Mouse (Mus musculus) Patski (cell line): ENCODE data around the gene Ehd2. TPM values are rescaled to one million over a fixed set of nuclear protein-coding genes. Genes with fewer than 3 reads are reported as not detected.

Experiments
- ATAC-seq: fragments of 100-300 bp; one replicate; pipeline ENCODE4 v1.8.0; 2021
- CTCF ChIA-PET: fragments of 350-600 bp; sonication (Branson Sonifier 250); formaldehyde crosslinking; loops from one replicate; lab custom pipeline; 2022; ENCODE audit warnings: inconsistent platforms; lab: Charles Lee
- POLR2A ChIA-PET: fragments of 350-600 bp; sonication (Branson Sonifier 250); formaldehyde crosslinking; loops from one replicate; lab custom pipeline; 2022; ENCODE audit warnings: antibody characterized with exemption, inconsistent platforms; lab: Charles Lee
- DNase-seq: peaks from one replicate; pipeline ENCODE4 v3.0.0-alpha.2; 2011; ENCODE audit warnings: low read depth, low spot score
- H3K27me3 ChIP-seq: fragments of 371-371 bp; one replicate; pipeline ENCODE4 v1.5.1; 2021
- CTCF ChIP-seq: fragments of 100-300 bp; IDR thresholded peaks from one replicate; pipeline ENCODE4 v1.5.1; 2021
- in situ Hi-C: fragments of 300-500 bp; cut with MboI; formaldehyde crosslinking; loops from 3 replicates; pipeline ENCODE4 v1.11.1; 2018; ENCODE audit warnings: low pct_unique_long_range_greater_than_20kb, mixed read lengths
- polyA plus RNA-seq: library from polyadenylated mRNA; unstranded; gene quantifications from one replicate; pipeline ENCODE4 v1.2.3, GENCODE M21; 2021

The Ehd2 gene
- 63.0 TPM for polyA plus RNA-seq

DNA sequence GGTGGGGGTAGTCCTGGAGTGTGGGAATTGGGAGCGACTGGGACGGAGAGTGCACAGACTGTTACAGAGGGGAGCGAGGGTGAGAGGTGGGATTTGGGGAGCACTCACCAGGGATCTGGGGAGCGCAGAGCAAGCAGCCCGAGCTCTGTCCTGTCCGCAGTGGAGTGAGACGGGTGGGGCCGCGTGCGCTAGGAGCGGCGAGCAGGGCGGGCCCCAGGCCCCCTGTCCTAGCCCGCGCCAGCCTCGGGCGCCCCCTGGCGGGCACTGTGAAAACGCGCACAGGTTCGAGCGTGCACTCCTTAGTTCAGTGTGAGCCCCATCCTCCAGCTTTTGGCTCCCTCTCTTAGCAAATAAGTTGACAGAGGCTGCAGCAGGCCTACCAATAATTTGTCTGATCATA lies at the start of gene Ehd2:
Gene Ehd2, minus strand, starts transcription at position 256 of the 400 bp plus-strand sequence.
- TF ChIP-seq CTCF, result no peak
- in situ Hi-C loops, result no loop called here
- no peaks in the 10 kb centered on the region for H3K27me3 ChIP-seq
- DNase-seq (no peak), ATAC-seq (peak; percentile 61)
- ChIA-PET CTCF (interaction anchor here (0.7 to 4.6 kb wide), 11 partner anchors 14 to 84 kb away, joined by 3 to 51 read pairs (median 4); partner anchors contain the start of gene Nop53), POLR2A (interaction anchor here (0.6 to 2.5 kb wide), 6 partner anchors 20 to 85 kb away, joined by 3 to 9 read pairs (median 4); no protein-coding TSS in a partner anchor)

DNA sequence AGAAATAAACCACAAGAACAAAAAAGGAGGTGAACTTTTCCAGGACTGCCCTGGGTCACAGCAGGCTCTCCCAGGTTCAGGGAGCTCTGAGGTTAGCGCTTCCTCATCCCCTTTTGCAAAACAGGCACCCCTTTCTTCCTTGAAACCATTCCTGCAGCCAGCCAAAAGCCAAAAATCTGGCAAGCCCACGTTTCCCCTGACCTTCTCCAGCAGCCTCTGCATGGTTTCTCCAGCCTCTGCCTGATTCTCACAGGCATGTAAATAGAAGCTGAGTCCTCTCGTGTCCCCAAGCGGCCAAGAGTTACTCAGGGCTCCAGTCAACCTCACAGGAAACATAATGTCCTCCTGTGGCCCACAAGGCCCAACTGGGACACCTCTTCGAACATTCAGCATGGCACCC lies 48.0 kb upstream of the Ehd2 start:
- in situ Hi-C loops, result no loop called here
- DNase-seq, result no peak
- no peak for TF ChIP-seq CTCF
- H3K27me3 ChIP-seq, result no peaks in the 10 kb centered on the region
- ChIA-PET POLR2A (no interaction called here), CTCF (interaction anchor here (1.2 to 2.9 kb wide), 2 partner anchors 16 to 36 kb away, joined by 3 to 9 read pairs; no protein-coding TSS in a partner anchor)
- ATAC-seq, result no peak

DNA sequence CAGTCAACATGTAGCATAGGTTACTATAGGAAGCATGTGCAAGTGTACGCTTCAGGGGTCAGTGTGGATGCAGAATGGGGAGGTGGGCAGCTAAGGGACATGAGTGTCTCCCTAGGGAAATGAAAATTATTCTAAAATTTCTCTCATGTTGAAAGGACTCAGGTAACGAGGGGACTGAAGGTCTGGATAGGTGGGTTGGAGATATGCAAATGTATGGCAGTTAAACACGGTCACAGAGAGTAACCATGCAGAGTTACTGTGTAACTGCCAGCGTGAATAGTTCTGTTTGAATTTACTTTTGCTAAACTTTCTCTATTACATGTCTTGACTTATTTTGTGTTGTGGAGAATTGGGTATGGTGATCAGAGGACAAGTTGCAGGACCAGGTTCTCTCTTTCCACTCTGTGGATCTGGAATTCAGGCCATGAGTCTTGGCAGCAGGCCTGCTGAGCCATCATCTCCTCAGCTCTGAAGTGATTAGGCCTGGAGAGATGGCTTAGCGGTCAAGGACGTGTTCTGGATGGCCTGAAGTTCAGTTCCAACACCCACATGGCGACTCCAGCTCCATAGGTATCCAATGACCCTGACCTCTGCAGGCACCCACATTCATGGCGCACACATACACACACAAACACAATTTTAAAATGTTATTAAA lies 47.3 kb upstream of the Ehd2 start:
- CTCF ChIA-PET, result interaction anchor here (1.2 to 2.9 kb wide), 2 partner anchors 17 to 37 kb away, joined by 3 to 9 read pairs; no protein-coding TSS in a partner anchor
- ATAC-seq, result no peak
- in situ Hi-C loops, result no loop called here
- POLR2A ChIA-PET, result no interaction called here
- no peaks in the 10 kb centered on the region for H3K27me3 ChIP-seq
- TF ChIP-seq CTCF, result no peak
- DNase-seq, result no peak

DNA sequence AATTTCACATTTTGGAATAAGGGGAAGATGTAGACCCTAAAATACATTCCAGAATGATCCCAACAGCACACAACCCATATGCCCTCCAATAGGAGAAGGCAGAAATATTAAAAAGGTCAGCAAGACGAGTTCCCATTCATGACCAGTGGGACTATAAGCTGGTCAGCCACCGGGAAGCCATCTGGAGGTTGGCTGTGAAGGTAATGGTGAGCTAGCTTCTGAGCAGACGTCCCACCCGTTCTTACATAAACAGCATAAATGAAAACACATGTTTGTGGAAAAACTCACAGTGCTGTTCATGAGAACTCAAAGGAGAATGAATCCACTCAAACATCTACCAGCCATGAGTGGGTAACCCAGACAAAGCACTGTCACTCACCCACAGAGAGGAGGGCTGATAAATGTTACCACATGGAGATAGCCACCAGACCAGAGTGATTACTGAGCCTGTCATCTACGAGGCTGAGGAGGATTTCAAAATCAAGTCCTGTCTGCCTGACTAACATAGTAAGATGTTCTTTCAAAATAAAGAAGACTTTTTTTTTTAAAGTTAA lies 46.4 kb upstream of the Ehd2 start:
- in situ Hi-C loops, result no loop called here
- POLR2A ChIA-PET, result interaction anchor here (0.6 kb wide), 1 partner anchor 20 kb away, joined by 3 read pairs; no protein-coding TSS in a partner anchor

DNA sequence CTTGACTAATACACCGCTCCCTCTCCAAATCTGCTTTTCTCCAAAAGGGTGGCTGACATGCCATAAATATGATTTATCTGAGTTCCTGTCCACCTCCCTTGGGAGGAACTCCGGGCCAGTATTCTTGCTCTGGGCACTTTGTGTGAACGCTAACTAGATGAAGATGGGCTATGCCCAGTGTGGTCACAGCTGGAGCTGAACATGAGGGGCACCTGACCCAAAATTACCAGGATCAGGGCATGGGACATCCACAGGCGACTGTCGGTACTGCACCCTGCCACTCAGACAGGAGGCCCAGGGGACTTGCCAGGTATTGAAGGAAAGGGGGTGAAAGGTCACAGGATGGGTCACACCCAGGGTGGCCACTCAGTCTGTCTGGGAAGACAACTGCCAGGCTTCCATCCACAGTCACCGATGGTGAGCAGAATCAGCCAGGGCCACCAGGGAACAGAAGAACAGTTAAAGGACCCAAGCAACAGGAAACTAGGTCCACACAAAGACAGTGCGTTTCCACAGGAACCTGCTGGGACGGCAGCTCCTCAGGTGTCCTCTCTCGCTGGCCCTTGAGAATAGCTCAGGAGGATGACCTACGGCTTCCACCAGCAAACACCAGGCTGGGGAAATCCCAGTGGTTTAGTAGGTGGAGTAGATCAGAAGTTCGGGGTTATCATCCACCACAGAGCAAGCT lies 45.4 kb upstream of the Ehd2 start:
- no peak for TF ChIP-seq CTCF
- no peak for DNase-seq
- in situ Hi-C loops, result no loop called here
- ChIA-PET CTCF (interaction anchor here (1.3 kb wide), 1 partner anchor 40 kb away, joined by 3 read pairs; no protein-coding TSS in a partner anchor), POLR2A (no interaction called here)
- H3K27me3 ChIP-seq, result no peaks in the 10 kb centered on the region
- no peak for ATAC-seq

More for the DNA sequence above, 46.4 kb upstream of the Ehd2 start:
- no peaks in the 10 kb centered on the region for H3K27me3 ChIP-seq
- ATAC-seq (no peak), DNase-seq (no peak)
- no peak for TF ChIP-seq CTCF
- CTCF ChIA-PET, result no interaction called here

DNA sequence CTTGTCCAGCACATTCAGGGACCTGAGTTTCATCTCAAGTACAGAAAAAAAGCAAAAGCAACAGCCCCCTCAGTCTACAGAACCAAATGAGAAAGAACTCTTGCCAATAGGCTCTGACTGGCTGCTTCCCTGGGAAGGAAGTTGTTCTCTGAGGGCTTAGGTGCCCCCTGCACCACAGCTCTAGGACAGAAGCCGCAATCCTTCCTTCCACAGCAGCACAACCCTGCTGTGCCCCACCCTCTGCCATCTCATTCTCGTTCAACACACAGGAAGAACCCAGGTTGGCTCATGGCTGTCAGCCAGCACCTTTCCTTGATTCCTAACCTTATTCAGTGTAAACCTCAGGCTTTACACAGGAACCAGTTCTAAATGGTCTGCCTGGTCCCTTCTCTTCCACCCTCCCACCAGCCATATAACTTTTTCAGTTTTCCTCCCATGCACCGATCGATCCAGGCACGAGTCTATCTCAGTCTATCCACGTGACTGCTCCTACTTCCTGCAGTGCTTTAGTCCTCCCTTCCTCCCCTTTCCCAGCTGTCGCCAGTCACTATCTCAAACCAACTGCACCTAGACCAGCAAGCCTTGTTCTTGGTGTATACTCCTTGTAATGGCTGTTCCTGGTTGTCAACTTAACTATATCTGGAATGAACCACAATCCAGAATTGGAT lies 44.2 kb upstream of the Ehd2 start:
- no peak for DNase-seq
- in situ Hi-C loops, result no loop called here
- ChIA-PET CTCF (interaction anchor here (1.3 kb wide), 1 partner anchor 41 kb away, joined by 3 read pairs; no protein-coding TSS in a partner anchor), POLR2A (no interaction called here)
- no peak for TF ChIP-seq CTCF
- ATAC-seq, result no peak
- no peaks in the 10 kb centered on the region for H3K27me3 ChIP-seq

DNA sequence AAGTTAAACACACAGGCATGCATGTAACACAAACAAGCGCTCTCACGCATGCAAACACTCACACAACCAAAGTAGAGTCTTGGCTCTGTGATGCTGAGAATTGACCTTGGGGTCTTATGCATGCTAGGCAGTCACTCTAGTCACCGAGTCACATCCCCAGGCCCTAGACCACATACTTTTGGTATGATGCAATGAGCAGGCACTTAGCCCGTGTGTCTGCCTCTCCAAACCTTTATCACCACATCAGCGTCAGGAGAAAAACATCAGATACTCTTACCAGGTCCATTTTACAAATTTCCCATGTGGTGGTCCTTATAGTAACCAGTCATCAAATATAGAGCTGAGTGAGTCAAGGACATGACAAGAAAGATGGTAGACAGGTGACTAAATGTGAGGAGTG lies 43.3 kb upstream of the Ehd2 start:
- ATAC-seq, result no peak
- DNase-seq, result no peak
- ChIA-PET CTCF (no interaction called here), POLR2A (no interaction called here)
- in situ Hi-C loops, result no loop called here
- no peak for TF ChIP-seq CTCF
- H3K27me3 ChIP-seq, result no peaks in the 10 kb centered on the region

DNA sequence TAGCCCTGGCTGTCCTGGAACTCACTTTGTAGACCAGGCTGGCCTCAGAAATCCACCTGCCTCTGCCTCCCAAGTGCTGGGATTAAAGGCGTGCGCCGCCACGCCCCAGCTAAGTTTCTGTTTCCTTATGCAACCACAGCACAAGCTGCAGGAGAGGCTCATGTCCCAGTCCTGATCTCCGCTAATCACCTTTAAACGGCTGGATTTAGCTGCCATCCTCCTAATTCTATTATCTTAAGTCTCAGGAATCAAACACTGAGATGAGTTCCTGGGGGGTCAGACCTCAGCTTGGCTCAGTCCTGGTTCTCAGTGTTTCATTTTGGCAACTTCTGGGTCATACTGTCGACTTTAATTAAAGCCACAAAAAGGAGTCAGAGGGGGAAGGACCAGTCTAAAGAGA lies 42.3 kb upstream of the Ehd2 start:
- in situ Hi-C loops, result no loop called here
- ATAC-seq (no peak), DNase-seq (no peak)
- CTCF ChIA-PET, result interaction anchor here (1.1 kb wide), 1 partner anchor 15 kb away, joined by 3 read pairs; no protein-coding TSS in a partner anchor
- no peaks in the 10 kb centered on the region for H3K27me3 ChIP-seq
- no peak for TF ChIP-seq CTCF
- POLR2A ChIA-PET, result no interaction called here

DNA sequence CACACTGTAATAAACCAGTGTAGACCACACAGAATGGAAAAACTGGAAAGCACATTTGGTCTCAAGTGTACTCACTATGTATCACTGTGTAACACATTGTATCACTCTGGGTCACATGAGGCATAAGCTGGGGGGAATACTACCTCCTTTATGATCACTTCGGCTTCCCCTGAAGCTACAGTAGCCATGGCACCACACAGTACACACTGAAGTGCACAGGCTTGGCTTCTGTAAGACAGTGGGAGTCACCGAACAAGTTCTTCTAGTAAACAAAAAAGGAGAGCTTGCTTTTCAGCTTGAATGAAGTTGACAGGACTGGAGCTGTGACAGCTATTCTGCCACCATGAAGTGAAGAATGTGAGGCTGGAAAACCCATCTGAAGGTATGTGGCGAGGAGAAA lies 37.7 kb upstream of the Ehd2 start:
- H3K27me3 ChIP-seq, result no peaks in the 10 kb centered on the region
- POLR2A ChIA-PET, result no interaction called here
- CTCF ChIA-PET, result interaction anchor here (1.7 kb wide), 1 partner anchor 47 kb away, joined by 6 read pairs; no protein-coding TSS in a partner anchor
- DNase-seq, result no peak
- no peak for ATAC-seq
- in situ Hi-C loops, result no loop called here
- no peak for TF ChIP-seq CTCF

DNA sequence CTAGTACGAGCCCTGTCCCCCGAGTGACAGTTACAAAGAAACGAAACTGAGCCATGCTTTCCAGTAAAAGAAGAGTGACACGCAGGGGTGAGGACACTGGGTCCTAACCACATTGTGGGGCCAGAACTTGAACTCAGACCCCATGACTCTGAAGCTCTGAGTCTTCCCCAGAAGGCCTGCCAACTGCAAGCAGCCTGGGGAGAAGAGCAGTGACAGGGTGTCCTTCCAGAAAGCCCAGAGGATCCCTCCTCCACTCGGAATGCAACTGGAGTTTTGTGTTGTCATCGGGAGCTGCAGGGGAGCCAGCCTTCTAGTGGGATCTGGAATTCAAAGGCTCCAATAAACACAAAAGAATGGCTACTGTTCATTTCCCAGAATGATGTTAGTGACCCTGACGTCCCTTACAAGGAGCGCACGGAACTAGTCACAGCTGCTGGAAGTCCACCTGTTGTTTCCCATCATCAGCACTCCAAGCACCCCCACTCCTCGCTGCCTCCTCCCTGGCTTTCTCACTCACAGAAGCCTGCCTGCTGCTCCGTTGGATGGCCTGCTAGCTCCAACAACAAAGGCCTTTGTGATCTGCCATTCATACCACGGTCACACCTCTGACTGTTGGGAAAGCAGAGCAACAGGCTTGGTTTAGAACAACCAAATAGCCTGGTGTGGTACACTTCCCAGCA lies 37.0 kb upstream of the Ehd2 start:
- TF ChIP-seq CTCF, result no peak
- in situ Hi-C loops, result no loop called here
- ATAC-seq, result no peak
- DNase-seq, result no peak
- ChIA-PET POLR2A (interaction anchor here (0.6 kb wide), 1 partner anchor 100 kb away, joined by 3 read pairs; no protein-coding TSS in a partner anchor), CTCF (interaction anchor here (0.8 to 1.7 kb wide), 3 partner anchors 12 to 47 kb away, joined by 3 to 6 read pairs (median 3); no protein-coding TSS in a partner anchor)
- H3K27me3 ChIP-seq, result no peaks in the 10 kb centered on the region
